Mouse (Mus musculus) olfactory bulb, adult 2 months (tissue): Measurements from ENCODE around the gene Nprl3. TPM values are rescaled to one million over a fixed set of nuclear protein-coding genes. Genes with fewer than 3 reads are reported as not detected.

ENCODE experiments used
- H3K27ac ChIP-seq: fragments of 200-500 bp; 2 replicates; pipeline ENCODE4 v1.5.1; 2012; ENCODE audit warnings: low read depth, low read length; ENCODE audit not compliant: insufficient read depth
- H3K4me1 ChIP-seq: fragments of 200-500 bp; 2 replicates; pipeline ENCODE4 v1.6.1; 2012; ENCODE audit warnings: low read length; ENCODE audit not compliant: control insufficient read depth, insufficient read depth
- H3K4me3 ChIP-seq: fragments of 200-500 bp; 2 replicates; pipeline ENCODE4 v1.5.1; 2012; ENCODE audit warnings: mild to moderate bottlenecking, low read depth, low read length, moderate library complexity; ENCODE audit not compliant: insufficient read depth
- CTCF ChIP-seq: fragments of 200-500 bp; IDR thresholded peaks from 2 replicates; pipeline ENCODE4 v1.5.1; 2012; ENCODE audit warnings: low read depth, mild to moderate bottlenecking, low read length, moderate library complexity; ENCODE audit not compliant: insufficient read depth
- POLR2A ChIP-seq: fragments of 200-500 bp; IDR thresholded peaks from 2 replicates; pipeline ENCODE4 v1.6.1; 2012; ENCODE audit warnings: mild to moderate bottlenecking, low read depth, low read length, moderate library complexity; ENCODE audit not compliant: insufficient read depth
- WGBS: fragments of 180-500 bp; shearing (Covaris S2); methylation state at CpG from one replicate; pipeline ENCODE4 v1.1.7; 2018; 5-methylcytosine and 5-hydroxymethylcytosine counted together
- polyA plus RNA-seq: library from polyadenylated mRNA; stranded (reverse); fragments of >200 nt; gene quantifications from 2 replicates; pipeline ENCODE4 v1.2.4, GENCODE M21; 2012; ENCODE audit warnings: low replicate concordance; ENCODE audit not compliant: missing spikeins, insufficient read depth, insufficient read length

Gene Nprl3
- polyA plus RNA-seq, 1 experiment, result not detected

DNA sequence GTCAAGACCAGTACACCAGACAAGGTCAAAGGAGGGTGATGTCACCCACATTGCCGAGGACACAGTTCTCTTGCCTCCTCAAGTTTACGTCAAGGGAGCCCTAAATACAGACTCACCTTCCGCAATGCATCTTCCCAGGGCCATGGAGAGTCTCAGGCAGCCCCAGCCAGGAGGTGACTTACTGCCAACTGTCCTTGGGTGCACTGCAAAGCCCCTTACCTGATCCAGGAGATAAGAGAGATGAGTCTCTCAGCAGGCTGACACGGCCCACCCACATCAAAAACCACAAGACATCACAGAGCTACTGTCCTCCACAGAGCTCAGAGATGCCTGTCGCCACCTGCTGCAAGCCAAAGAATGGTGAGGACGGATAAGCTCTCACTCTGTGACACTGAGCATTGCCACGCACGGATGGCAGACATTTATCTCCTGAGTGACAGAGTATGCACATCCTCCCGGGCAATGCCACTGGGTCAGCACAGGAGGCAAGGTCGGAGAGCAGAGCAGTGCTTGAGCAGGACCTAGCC, 67.4 kb downstream of the Nprl3 start, which contains the start of gene Il9r:
Gene Il9r, minus strand, starts transcription at position 205 of the 527 bp plus-strand sequence.
- Histone ChIP-seq H3K4me1 (peaks cover 5% of the 10 kb centered on the region; the same call in 1 of the 2 replicates), H3K4me3 (no peak within 1 kb of the TSS), H3K27ac (no peak within 1 kb of the TSS)
- WGBS, result 81% methylated on average over 10 of the region's 10 CpGs
- TF ChIP-seq POLR2A (no peak), CTCF (no peak)

GRCm38 (mm10) chr11:32199230-32199629, 68.3 kb downstream of the Nprl3 start:
- Histone ChIP-seq H3K4me3 (no peak overlapping the region), H3K27ac (no peak overlapping the region), H3K4me1 (no peaks in the 10 kb centered on the region)
- WGBS, result 53% methylated on average over 6 of the region's 6 CpGs
- TF ChIP-seq CTCF, result no peak
- no peak for TF ChIP-seq POLR2A

- Histone ChIP-seq H3K27ac (no peak overlapping the region), H3K4me1 (no peaks in the 10 kb centered on the region), H3K4me3 (no peak overlapping the region)
- 84% methylated on average over 14 of the region's 14 CpGs for WGBS
- TF ChIP-seq POLR2A, result no peak
- no peak for TF ChIP-seq CTCF
These were observed 69.1 kb downstream of the Nprl3 start for GRCm38 (mm10) chr11:32198256-32198955.

DNA sequence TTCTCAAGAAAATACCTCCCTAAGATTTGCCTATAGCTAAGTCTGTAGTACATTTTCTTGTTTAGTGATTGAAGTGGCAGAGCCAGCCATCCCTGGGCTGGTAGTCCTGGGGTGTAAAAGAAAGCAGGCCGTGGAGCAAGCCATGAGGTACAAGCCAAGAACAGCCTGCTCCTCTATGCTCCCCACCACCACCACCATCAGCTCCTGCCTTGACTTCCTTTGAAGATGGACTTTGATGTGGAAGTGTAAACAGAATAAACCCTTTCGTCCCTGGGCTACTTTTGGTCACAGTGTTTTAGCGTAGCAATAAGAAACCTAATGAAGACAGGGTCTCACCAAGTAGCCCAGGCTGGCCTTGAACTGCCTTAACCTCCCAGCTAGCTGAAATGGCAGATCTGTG, 69.7 kb downstream of the Nprl3 start:
- Histone ChIP-seq H3K4me3 (no peak overlapping the region), H3K27ac (no peak overlapping the region), H3K4me1 (no peaks in the 10 kb centered on the region)
- WGBS, result 80% methylated on average over 3 of the region's 3 CpGs
- TF ChIP-seq CTCF (no peak), POLR2A (no peak)

- no peaks in the 10 kb centered on the region for H3K4me1 ChIP-seq
- H3K27ac ChIP-seq, result no peak overlapping the region
- no peak overlapping the region for H3K4me3 ChIP-seq
- 76% methylated on average over 6 of the region's 6 CpGs for WGBS
- TF ChIP-seq POLR2A, result no peak
- TF ChIP-seq CTCF, result no peak
These were observed 70.8 kb downstream of the Nprl3 start for GRCm38 (mm10) chr11:32196727-32197126.

GRCm38 (mm10) chr11:32195867-32196540, 71.5 kb downstream of the Nprl3 start:
- no peak overlapping the region for H3K4me3 ChIP-seq
- TF ChIP-seq POLR2A, result no peak
- no peak for TF ChIP-seq CTCF
- no peak overlapping the region for H3K27ac ChIP-seq
- no peaks in the 10 kb centered on the region for H3K4me1 ChIP-seq
- 52% methylated on average over 11 of the region's 11 CpGs for WGBS

GRCm38 (mm10) chr11:32194626-32195025, 72.9 kb downstream of the Nprl3 start:
- TF ChIP-seq POLR2A (no peak), CTCF (no peak)
- Histone ChIP-seq H3K4me3 (no peak overlapping the region), H3K4me1 (no peaks in the 10 kb centered on the region), H3K27ac (no peak overlapping the region)
- 88% methylated on average over 5 of the region's 5 CpGs for WGBS

DNA sequence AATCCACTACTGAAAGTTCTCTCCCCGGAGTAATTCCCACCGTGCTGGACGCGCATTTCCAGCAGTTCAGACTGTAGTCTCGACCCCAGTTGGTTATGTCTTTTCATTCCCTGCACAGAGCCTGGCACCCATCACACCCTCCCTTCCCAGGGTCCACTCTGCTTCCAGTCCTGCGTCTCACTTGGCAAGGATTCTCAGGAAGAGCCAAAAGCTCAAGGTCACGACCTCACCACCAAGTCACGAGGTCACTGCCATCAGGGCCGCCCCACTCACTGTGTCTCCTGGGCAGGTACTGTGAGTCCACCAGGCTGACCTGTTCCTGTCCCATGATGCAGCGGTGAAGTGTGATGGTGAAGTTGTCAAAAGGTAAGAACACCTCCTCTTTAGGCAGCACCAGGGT, 73.4 kb downstream of the Nprl3 start:
- H3K27ac ChIP-seq, result no peak overlapping the region
- no peak overlapping the region for H3K4me3 ChIP-seq
- WGBS, result 90% methylated on average over 10 of the region's 10 CpGs
- H3K4me1 ChIP-seq, result no peaks in the 10 kb centered on the region
- TF ChIP-seq POLR2A (no peak), CTCF (no peak)

DNA sequence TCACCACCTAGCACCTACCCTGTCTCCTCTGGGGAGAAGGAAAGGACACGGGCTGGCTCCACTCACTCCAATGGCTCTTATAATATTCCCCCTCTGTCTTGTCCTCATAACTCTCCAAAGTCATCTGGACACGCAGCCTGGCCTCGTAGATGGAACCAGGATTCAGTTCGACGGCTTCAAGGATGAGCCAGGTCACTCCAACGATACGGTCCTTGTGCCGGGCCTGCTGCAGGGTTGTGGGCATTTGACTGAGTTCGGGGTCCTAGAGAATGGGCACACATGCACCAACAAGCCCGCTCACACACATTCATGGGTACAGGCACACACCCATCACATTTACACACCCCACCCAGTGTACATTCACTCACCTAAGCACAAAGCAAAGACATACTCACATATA, 74.4 kb downstream of the Nprl3 start:
- H3K4me1 ChIP-seq, result no peaks in the 10 kb centered on the region
- 94% methylated on average over 10 of the region's 10 CpGs for WGBS
- H3K4me3 ChIP-seq, result no peak overlapping the region
- H3K27ac ChIP-seq, result no peak overlapping the region
- TF ChIP-seq POLR2A, result no peak
- no peak for TF ChIP-seq CTCF
